Mouse (Mus musculus): ENCODE results near the gene Fh1.

The Fh1 gene

GRCm38 (mm10) chr1:175623656-175624055, 1.8 kb downstream of the Fh1 start:
- DNase-seq (ENCODE audit: low spot score in 2 of 2): no peak

- no peak for DNase-seq (ENCODE audit: low spot score in 2 of 2)
These were observed 5.5 kb downstream of the Fh1 start, which contains the start of gene Kmo for GRCm38 (mm10) chr1:175619814-175620431. Gene Kmo, plus strand, starts transcription at chr1:175620381.

DNA sequence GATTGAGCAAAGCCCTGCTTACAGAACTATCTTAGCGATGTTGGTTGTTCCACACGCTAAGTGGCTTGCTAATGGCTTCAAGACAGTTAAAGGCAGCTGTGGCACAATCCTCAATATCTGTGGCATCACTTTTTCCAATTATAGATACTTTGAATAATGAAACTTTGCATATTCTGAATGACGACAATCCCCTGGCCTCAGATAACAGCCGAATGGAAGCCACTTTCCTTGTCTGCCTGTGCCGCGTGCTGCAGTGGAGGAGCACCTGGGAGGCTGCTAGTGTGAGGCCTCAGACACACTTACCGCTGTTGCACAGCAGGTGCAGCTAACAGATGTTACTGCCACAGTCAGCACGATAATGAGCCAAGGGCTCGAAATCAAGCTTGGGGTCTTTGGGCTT, 10.4 kb downstream of the Fh1 start:
- DNase-seq (ENCODE audit: low spot score in 2 of 2): no peak

GRCm38 (mm10) chr1:175608708-175609107, 16.7 kb downstream of the Fh1 start:
- no peak for DNase-seq (ENCODE audit: low spot score in 2 of 2)

DNA sequence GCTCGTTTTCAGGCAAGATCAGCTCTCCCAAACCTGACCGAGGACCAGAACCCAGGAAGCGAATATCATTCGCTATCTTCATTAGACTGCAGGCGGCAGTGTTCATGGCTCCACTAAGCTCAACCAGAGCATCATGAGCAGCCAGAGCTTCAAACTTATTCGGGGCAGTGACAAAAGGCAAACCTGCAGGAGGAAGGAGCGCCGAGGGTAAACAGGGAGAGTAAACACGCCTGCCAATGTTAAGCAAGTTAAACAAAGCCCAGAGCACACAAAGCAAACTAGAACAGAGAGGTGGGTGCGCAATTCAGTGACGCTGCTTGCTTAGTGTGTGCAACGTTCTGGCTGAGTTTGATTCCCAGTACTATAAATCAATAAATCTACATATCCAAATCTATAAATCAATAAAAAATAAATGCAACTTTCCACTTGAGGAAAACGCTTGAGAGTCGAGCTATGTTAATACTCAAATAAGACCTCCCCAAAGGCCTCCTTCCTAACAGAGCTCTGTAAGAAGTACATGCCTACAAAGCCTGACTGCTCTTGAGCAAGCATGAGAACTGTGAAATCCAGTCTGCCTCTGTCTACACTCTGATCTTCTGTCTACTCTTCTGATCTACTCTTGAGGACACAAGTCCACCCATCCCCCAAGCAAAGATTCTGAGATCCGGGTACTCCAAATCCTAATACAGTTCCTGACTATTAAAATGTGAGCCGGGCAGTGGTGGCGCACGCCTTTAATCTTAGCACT, 17.4 kb downstream of the Fh1 start:
- no peak for DNase-seq (ENCODE audit: low spot score in 2 of 2)

GRCm38 (mm10) chr1:175607308-175607707, 18.1 kb downstream of the Fh1 start:
- DNase-seq (ENCODE audit: low spot score in 2 of 2): no peak

GRCm38 (mm10) chr1:175603390-175603789, 22.0 kb downstream of the Fh1 start:
- no peak for DNase-seq (ENCODE audit: low spot score in 2 of 2)

DNA sequence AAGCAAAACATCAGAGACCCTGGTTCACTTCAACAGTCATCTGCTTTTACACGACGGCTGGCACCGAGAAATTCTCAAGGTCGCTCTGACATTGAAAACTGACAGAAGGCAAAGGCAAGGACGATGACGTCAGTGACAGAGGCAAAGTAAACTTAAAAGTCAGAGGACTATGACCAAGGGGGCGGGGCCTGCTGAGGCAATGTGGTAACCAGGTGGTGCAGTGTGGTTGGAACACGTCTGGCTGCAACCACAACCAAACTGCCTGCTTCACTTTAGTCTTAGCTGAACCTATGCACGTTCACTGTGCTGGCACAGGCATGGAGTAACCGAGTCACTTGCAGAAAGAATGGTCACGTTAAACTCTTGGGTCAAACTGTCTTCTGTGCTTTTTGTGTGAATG, 23.2 kb downstream of the Fh1 start:
- no peak for DNase-seq (ENCODE audit: low spot score in 2 of 2)

- DNase-seq (ENCODE audit: low spot score in 2 of 2): no peak
These were observed 32.6 kb downstream of the Fh1 start for GRCm38 (mm10) chr1:175592832-175593231.

- DNase-seq (ENCODE audit: low spot score in 2 of 2): no peak
These were observed 38.8 kb downstream of the Fh1 start for GRCm38 (mm10) chr1:175586656-175587055.

DNA sequence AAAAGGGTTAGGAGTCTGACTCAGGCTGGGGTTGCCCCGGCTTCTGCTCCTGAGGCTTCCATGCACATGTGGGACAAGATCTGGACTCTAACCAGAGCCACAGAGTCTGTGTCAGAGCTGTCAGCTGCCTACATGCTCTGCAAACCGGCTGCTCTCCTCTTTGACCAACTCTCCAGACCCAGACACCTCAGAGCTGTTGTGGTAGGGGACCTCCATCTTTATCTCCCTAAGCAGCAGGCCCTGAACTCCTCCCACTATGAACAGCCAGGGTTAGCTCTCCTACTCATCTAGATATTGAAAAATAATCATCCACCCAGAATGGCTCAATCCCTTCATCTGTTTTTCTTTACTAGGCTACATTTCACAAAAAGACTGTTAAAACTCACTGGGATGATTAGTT, 40.2 kb downstream of the Fh1 start:
- DNase-seq (ENCODE audit: low spot score in 2 of 2): no peak

DNA sequence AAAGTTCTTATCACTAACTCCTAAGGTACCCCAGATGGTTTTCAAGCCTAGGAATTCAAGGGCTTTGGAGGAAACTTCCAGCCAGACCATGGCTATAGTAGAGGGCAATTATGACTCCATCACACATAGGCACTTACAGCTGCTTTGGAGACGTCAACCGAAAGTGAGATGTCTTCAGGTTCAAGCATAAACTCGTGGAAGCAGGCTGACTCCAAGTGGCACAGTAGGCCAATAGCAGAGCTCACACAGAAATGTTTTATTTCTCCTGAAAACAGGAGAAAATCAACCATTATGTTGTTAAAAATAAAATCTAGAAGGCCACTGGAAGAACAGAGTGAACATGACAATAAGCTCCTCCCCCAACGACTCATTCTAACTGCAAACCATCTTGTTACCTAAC, 42.6 kb downstream of the Fh1 start:
- DNase-seq (ENCODE audit: low spot score in 2 of 2): no peak

DNA sequence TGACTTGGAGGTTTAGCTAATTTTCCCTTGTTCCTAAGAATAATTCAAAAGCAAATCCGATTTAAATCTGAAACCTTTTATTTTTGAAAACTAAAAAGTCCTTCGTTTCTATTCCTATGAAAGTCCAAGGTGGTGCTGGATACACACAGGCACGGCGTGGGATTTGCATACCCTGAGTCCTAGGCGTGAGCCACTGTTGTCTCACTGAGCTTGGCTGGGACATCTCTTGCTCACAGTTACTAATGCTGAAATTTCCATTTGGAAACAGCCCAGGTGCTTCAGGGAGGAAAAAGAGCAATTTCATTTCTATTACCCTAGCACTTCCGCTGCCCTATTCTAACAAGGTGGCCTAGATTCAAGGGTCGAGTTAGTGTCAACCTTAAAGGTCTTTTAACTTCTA, 45.1 kb downstream of the Fh1 start:
- no peak for DNase-seq (ENCODE audit: low spot score in 2 of 2)

DNA sequence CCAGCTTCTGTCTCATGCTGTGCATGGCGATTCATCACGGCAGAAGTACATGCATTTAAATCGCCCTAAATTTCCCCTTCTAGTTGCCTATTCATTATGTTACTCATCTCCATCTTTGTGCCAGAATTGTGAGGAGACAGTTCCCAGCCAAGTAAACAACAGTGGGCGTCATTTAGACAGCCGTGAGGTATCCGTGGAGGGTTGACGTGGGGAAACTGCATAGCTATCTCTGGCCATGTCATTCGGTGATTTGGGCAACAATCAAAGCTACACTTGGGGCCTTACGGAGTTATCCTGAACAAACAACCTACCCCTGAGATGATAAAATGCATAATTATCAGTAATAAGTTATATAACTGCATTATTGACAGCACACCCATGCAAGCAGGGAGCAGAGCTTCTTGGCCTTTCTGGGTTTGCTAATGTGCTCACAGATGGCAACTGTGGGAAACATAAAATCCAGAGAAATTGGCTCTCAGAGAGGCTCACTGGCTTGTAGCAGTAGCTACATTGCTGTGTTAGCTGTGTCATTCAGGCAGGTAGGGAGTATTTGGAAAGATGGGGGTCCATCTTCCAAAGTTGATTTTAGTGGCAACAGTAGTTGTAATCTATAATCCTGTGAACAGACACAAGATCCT, 45.7 kb downstream of the Fh1 start:
- no peak for DNase-seq (ENCODE audit: low spot score in 2 of 2)

GRCm38 (mm10) chr1:175578425-175579096, 46.9 kb downstream of the Fh1 start:
- no peak for DNase-seq (ENCODE audit: low spot score in 2 of 2)

GRCm38 (mm10) chr1:175574129-175574528, 51.3 kb downstream of the Fh1 start:
- no peak for DNase-seq (ENCODE audit: low spot score in 2 of 2)

GRCm38 (mm10) chr1:175565579-175566103, 59.8 kb downstream of the Fh1 start:
- no peak for DNase-seq (ENCODE audit: low spot score in 2 of 2)

DNA sequence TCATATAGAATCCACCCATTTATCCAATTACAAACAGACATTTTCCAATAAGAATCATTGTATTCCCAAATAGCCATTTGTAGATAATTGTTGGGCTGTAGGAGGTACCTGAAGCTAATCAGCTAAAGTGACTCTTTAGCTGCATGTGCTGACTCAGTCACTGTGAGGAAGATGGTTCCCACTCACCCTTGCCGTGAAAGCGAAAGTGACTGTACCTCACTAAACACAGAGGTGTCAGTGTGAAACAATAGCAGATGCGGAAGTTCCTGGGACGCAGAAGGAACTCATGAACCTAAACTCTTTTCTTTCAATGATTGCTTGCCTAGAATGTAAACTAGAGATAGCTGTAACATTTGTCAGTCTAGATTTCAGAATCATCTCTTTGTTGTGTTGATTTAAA, 61.1 kb downstream of the Fh1 start:
- no peak for DNase-seq (ENCODE audit: low spot score in 2 of 2)

GRCm38 (mm10) chr1:175562379-175562778, 63.1 kb downstream of the Fh1 start:
- DNase-seq (ENCODE audit: low spot score in 2 of 2): no peak

DNA sequence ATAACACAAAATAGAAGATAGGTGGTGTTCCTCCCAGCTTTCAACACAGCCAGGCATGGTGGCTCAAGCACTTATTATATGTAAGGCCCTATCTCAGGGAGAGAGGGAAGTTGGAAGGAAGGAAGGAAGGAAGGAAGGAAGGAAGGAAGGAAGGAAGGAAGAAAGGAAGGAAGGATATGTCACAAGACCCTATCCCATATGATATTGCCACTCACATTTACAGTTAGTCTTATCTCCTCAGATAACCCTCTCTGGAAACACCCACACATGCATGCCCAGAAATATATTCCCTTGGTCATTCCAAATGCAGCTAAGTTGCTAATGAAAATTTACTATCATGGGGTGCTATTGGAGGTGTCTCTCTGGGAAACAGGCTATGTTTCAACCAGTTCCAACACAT, 63.6 kb downstream of the Fh1 start:
- DNase-seq (ENCODE audit: low spot score in 2 of 2): no peak

DNA sequence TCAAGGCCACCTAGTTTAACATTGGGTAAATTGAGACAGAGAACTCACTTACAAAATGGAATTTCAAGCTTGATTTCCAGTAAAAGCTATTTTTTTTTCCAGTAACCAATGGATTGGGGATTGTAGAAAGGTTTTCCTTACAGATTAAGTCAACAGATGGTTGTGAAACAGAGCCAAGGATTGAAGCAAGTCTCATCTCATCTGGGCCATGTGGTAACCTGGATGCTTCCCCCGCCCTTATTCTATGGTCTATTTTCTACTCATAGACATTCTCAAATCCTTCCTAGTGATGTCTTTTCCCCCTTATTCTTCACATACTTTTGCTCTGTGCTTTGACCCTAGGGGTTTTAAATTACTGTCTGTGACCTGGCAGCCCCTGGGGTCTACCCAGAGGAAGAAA, 70.8 kb downstream of the Fh1 start:
- no peak for DNase-seq (ENCODE audit: low spot score in 2 of 2)

DNA sequence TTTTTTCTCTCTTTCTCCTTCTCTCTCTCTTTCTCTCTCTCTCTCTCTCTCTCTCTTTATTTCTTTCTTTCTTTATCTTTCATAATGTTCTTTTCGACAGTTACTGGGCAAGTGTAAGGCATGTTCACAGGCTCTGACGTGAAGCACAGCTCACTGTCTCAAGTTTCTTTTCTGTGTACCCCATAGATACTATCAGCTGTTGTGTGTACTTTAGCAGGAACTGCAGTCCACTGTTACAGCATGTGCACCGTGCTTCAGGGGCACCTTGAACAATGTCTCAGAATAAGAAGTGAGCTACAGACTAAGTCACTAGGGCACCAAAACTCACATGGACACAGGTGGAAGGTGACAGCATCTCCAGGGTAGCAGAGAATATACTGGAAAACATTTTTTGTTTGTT, 73.0 kb downstream of the Fh1 start:
- DNase-seq (ENCODE audit: low spot score in 2 of 2): no peak
